Mouse (Mus musculus) embryo, embryonic 9.5 days (tissue): ENCODE data around the gene Scly.
A peak's percentile ranks its signal among the peaks of the same experiment; 100 is the strongest.

Source experiments
- DNase-seq: peaks from one replicate; pipeline ENCODE4 v3.0.0-alpha.2; 2017; ENCODE audit errors: extremely low spot score

Gene Scly

GRCm38 (mm10) chr1:91362113-91362512 lies 64.0 kb downstream of the Scly start:
- DNase-seq = no peak

DNA sequence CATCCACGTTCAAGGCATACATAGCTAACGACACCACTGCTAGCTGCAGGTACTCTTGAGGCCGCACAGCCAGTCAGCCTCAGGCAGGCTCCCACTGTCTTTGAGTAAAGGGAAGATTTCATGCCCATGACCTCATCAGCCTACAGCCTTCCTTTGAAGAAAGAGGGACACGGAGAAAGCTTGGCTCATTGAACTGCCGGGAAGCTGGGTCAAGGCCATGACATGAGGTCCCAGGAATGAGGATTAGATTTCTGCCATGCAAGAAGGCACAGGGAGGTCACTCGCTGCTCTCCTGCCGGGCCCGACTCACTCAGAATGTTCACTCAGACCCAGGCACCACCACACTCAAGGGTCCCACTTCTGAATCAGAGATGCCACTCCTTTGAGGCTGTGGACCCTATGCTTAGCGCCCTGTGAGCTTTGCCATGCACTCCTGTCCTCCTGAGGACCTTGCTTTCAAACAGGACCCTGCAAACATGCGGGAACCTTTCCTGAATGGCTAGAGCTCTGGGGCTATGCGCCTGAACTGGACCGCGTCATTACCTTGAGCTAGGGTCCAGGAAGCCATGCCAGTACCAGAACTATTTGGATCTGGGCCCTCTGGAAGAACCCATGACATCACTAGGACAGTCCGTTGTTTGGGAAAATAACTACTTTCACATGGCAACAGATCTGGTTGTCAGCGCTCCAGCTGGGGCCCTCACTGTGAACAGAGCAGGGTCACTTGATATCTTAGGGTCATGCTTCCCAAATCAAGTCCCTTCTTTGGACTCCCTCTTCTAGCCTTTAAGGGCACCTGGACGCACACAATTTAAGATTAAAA lies 66.9 kb downstream of the Scly start:
- no peak for DNase-seq

GRCm38 (mm10) chr1:91365816-91366214 lies 67.7 kb downstream of the Scly start:
- DNase-seq = no peak

- DNase-seq = peak; percentile 78
These were observed 68.3 kb downstream of the Scly start, which contains the start of gene Erfe for GRCm38 (mm10) chr1:91366215-91367108. Gene Erfe, plus strand, starts transcription at chr1:91366430.

DNA sequence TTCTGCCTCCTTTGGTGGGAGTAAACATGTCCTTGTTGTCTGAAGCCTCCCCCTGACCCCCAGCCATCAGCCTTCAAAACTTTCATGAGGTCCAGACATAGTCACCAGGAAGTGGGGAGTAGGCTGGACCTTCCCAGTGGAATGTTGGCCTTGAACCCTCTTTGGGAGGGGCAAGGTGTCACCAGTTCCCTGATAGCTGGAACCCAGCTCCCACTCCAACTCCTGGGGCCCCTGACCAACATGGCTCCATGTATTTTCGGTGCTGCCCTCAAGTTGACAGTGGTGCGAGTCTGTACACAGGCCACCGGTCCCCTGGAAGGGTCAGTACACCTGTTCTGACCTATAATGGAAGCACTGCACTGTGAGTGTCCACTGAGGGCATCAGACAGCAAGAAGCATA lies 69.2 kb downstream of the Scly start:
- DNase-seq = no peak

- no peak for DNase-seq
These were observed 71.3 kb downstream of the Scly start for GRCm38 (mm10) chr1:91369408-91369807.

DNA sequence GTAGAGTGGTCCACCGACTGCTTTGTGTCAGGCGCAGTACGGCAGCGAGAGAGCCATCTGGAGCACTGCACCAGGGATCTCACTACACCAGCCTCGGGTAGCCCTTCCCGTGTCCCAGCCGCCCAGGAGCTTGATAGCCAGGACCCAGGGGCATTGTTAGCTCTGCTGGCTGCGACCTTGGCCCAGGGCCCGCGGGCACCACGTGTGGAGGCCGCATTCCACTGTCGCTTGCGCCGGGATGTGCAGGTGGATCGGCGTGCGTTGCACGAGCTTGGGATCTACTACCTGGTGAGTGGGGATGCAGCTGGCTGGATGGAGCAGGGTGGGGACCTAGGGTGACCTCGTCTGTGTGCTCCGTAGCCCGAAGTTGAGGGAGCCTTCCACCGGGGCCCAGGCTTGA lies 71.9 kb downstream of the Scly start:
- no peak for DNase-seq
